Mouse (Mus musculus): ENCODE measurements around the gene Rxrb. TPM values are rescaled to one million over a fixed set of nuclear protein-coding genes. Genes with fewer than 3 reads are reported as not detected.

Rxrb gene
- polyA plus RNA-seq, 1 experiment from 2014 or later, result 35.3 TPM

GRCm38 (mm10) chr17:34079002-34079401, 47.4 kb downstream of the Rxrb start:
- TF ChIP-seq CTCF (IDR thresholded peaks at IDR 0.05; ENCODE audit: low read depth), result no peak
- Histone ChIP-seq H3K4me3 (ENCODE audit: low read depth, low read length) (no peak overlapping the region), H3K9me3 (ENCODE audit: low read depth, low read length) (no peaks in the 10 kb centered on the region), H3K4me1 (ENCODE audit: insufficient read depth) (no peaks in the 10 kb centered on the region), H3K9ac (no peak overlapping the region), H3K27me3 (ENCODE audit: insufficient read depth, low read length) (peaks cover 6% of the 10 kb centered on the region; the same call in 1 of the 2 replicates), H3K4me2 (no peak overlapping the region), H3K27ac (ENCODE audit: low read depth) (no peak overlapping the region), H3K36me3 (ENCODE audit: insufficient read depth) (no peaks in the 10 kb centered on the region)
- WGBS, result 81% methylated on average over 11 of the region's 11 CpGs
- DNase-seq (no peak), ATAC-seq (ENCODE audit: insufficient read depth) (no peak)

GRCm38 (mm10) chr17:34079621-34080020, 48.0 kb downstream of the Rxrb start:
- Histone ChIP-seq H3K27ac (ENCODE audit: low read depth) (no peak overlapping the region), H3K36me3 (ENCODE audit: insufficient read depth) (no peaks in the 10 kb centered on the region), H3K4me2 (no peak overlapping the region), H3K27me3 (ENCODE audit: insufficient read depth, low read length) (peaks cover 6% of the 10 kb centered on the region; the same call in 1 of the 2 replicates), H3K9ac (no peak overlapping the region), H3K9me3 (ENCODE audit: low read depth, low read length) (no peaks in the 10 kb centered on the region), H3K4me1 (ENCODE audit: insufficient read depth) (no peaks in the 10 kb centered on the region), H3K4me3 (ENCODE audit: low read depth, low read length) (no peak overlapping the region)
- peak; percentile 66 for DNase-seq
- 14% methylated on average over 5 of the region's 5 CpGs for WGBS
- ATAC-seq (ENCODE audit: insufficient read depth), result peak; percentile 68; the same call in 1 of the 2 replicates
- TF ChIP-seq CTCF (IDR thresholded peaks at IDR 0.05; ENCODE audit: low read depth), result no peak

GRCm38 (mm10) chr17:34083104-34083503, 51.5 kb downstream of the Rxrb start:
- ATAC-seq (ENCODE audit: insufficient read depth) (no peak), DNase-seq (no peak)
- no peak overlapping the region for H3K4me2 ChIP-seq
- H3K27ac ChIP-seq (ENCODE audit: low read depth), result no peak overlapping the region
- no peak overlapping the region for H3K4me3 ChIP-seq (ENCODE audit: low read depth, low read length)
- no peak overlapping the region for H3K9ac ChIP-seq
- no peaks in the 10 kb centered on the region for H3K36me3 ChIP-seq (ENCODE audit: insufficient read depth)
- H3K4me1 ChIP-seq (ENCODE audit: insufficient read depth), result no peaks in the 10 kb centered on the region
- 11% methylated on average over 8 of the region's 8 CpGs for WGBS
- no peak for TF ChIP-seq CTCF (IDR thresholded peaks at IDR 0.05; ENCODE audit: low read depth)
- no peaks in the 10 kb centered on the region for H3K27me3 ChIP-seq (ENCODE audit: insufficient read depth, low read length)
- no peaks in the 10 kb centered on the region for H3K9me3 ChIP-seq (ENCODE audit: low read depth, low read length)

- H3K4me3 ChIP-seq (ENCODE audit: low read depth, low read length), result no peak overlapping the region
- no peak overlapping the region for H3K27ac ChIP-seq (ENCODE audit: low read depth)
- H3K36me3 ChIP-seq (ENCODE audit: insufficient read depth), result no peaks in the 10 kb centered on the region
- H3K4me1 ChIP-seq (ENCODE audit: insufficient read depth), result no peaks in the 10 kb centered on the region
- no peak for TF ChIP-seq CTCF (IDR thresholded peaks at IDR 0.05; ENCODE audit: low read depth)
- no peak overlapping the region for H3K9ac ChIP-seq
- no peaks in the 10 kb centered on the region for H3K27me3 ChIP-seq (ENCODE audit: insufficient read depth, low read length)
- ATAC-seq (ENCODE audit: insufficient read depth) (no peak), DNase-seq (no peak)
- no peaks in the 10 kb centered on the region for H3K9me3 ChIP-seq (ENCODE audit: low read depth, low read length)
- no peak overlapping the region for H3K4me2 ChIP-seq
- 41% methylated on average over 2 of the region's 2 CpGs for WGBS
Measured at GRCm38 (mm10) chr17:34087386-34087785, 55.8 kb downstream of the Rxrb start.

MicroRNAs encoded within 50 kb of the gene (microRNA counts, 519-probe panel; counts per million panel counts)
- 30.5 counts per million for microRNA mmu-miR-219

Small RNA genes lying within 50 kb of the gene (microRNA-seq; reads per million reads assigned to microRNA genes)
- not detected for gene Mir219a-1 (ENCODE audit: borderline number of aligned reads)
- not detected for gene Mir219c (ENCODE audit: borderline number of aligned reads)

Other genes starting within 250 kb of the Rxrb start
- 31.9 and 35.4 TPM in 2 replicates for gene Angptl4, start 250.0 kb upstream of the Rxrb start, polyA plus RNA-seq (2014; fragmentation: Nextera tagmentation; extraction: Ambion mirVana)
- gene Kank3, start 221.3 kb upstream of the Rxrb start, polyA plus RNA-seq (2014; fragmentation: Nextera tagmentation; extraction: Ambion mirVana), result 65.1 and 65.4 TPM in 2 replicates
- 1,180 and 1,276 TPM in 2 replicates for gene Rps28, start 207.2 kb upstream of the Rxrb start, polyA plus RNA-seq (2014; fragmentation: Nextera tagmentation; extraction: Ambion mirVana)
- 470 and 474 TPM in 2 replicates for gene Ndufa7, start 207.2 kb upstream of the Rxrb start, polyA plus RNA-seq (2014; fragmentation: Nextera tagmentation; extraction: Ambion mirVana)
- 71.1 and 76.3 TPM in 2 replicates for gene Cd320, start 188.7 kb upstream of the Rxrb start, polyA plus RNA-seq (2014; fragmentation: Nextera tagmentation; extraction: Ambion mirVana)
- gene Gm7029, start 158.0 kb upstream of the Rxrb start, polyA plus RNA-seq (2014; fragmentation: Nextera tagmentation; extraction: Ambion mirVana), result not detected in 2 replicates
- gene Kifc1, start 141.2 kb upstream of the Rxrb start, polyA plus RNA-seq (2014; fragmentation: Nextera tagmentation; extraction: Ambion mirVana), result 8.3 and 9.3 TPM in 2 replicates
- gene Platr17, start 126.7 kb upstream of the Rxrb start, polyA plus RNA-seq (2014; fragmentation: Nextera tagmentation; extraction: Ambion mirVana), result 0.32 TPM in 1 of 2 replicates, not detected in the other
- 39.3 and 47.1 TPM in 2 replicates for gene Daxx, start 122.4 kb upstream of the Rxrb start, polyA plus RNA-seq (2014; fragmentation: Nextera tagmentation; extraction: Ambion mirVana)
- gene Tapbp, start 115.9 kb upstream of the Rxrb start, polyA plus RNA-seq (2014; fragmentation: Nextera tagmentation; extraction: Ambion mirVana), result 30.1 and 31.4 TPM in 2 replicates
- gene Zbtb22, start 115.9 kb upstream of the Rxrb start, polyA plus RNA-seq (2014; fragmentation: Nextera tagmentation; extraction: Ambion mirVana), result 11.1 and 13.2 TPM in 2 replicates
- 38.2 and 49.1 TPM in 2 replicates for gene Rgl2, start 102.3 kb upstream of the Rxrb start, polyA plus RNA-seq (2014; fragmentation: Nextera tagmentation; extraction: Ambion mirVana)
- gene Pfdn6, start 91.5 kb upstream of the Rxrb start, polyA plus RNA-seq (2014; fragmentation: Nextera tagmentation; extraction: Ambion mirVana), result 142 and 145 TPM in 2 replicates
- gene Wdr46, start 91.2 kb upstream of the Rxrb start, polyA plus RNA-seq (2014; fragmentation: Nextera tagmentation; extraction: Ambion mirVana), result 29.5 and 37.2 TPM in 2 replicates
- 2.3 and 2.6 TPM in 2 replicates for gene B3galt4, start 80.3 kb upstream of the Rxrb start, polyA plus RNA-seq (2014; fragmentation: Nextera tagmentation; extraction: Ambion mirVana)
- gene Vps52, start 76.0 kb upstream of the Rxrb start, polyA plus RNA-seq (2014; fragmentation: Nextera tagmentation; extraction: Ambion mirVana), result 34.2 and 34.8 TPM in 2 replicates
- gene Rps18, start 75.8 kb upstream of the Rxrb start, polyA plus RNA-seq (2014; fragmentation: Nextera tagmentation; extraction: Ambion mirVana), result 2,038 and 2,085 TPM in 2 replicates
- gene H2-K1, start 31.5 kb upstream of the Rxrb start, polyA plus RNA-seq (2014; fragmentation: Nextera tagmentation; extraction: Ambion mirVana), result 24.4 and 32.9 TPM in 2 replicates
- gene Ring1, start 7.1 kb upstream of the Rxrb start, polyA plus RNA-seq (2014; fragmentation: Nextera tagmentation; extraction: Ambion mirVana), result 5.6 and 6.6 TPM in 2 replicates
- 35.9 and 40.6 TPM in 2 replicates for gene H2-Ke6, start 3.8 kb upstream of the Rxrb start, polyA plus RNA-seq (2014; fragmentation: Nextera tagmentation; extraction: Ambion mirVana)
- 102 and 105 TPM in 2 replicates for gene Slc39a7, start 130 bp upstream of the Rxrb start, polyA plus RNA-seq (2014; fragmentation: Nextera tagmentation; extraction: Ambion mirVana)
- gene Col11a2, start 7.6 kb downstream of the Rxrb start, polyA plus RNA-seq (2014; fragmentation: Nextera tagmentation; extraction: Ambion mirVana), result 4.3 and 5.0 TPM in 2 replicates
- gene H2-Oa, start 60.5 kb downstream of the Rxrb start, polyA plus RNA-seq (2014; fragmentation: Nextera tagmentation; extraction: Ambion mirVana), result 0.26 TPM in 1 of 2 replicates, not detected in the other
- 9.8 and 15.5 TPM in 2 replicates for gene H2-DMa, start 87.7 kb downstream of the Rxrb start, polyA plus RNA-seq (2014; fragmentation: Nextera tagmentation; extraction: Ambion mirVana)
- gene Brd2, start 90.8 kb downstream of the Rxrb start, polyA plus RNA-seq (2014; fragmentation: Nextera tagmentation; extraction: Ambion mirVana), result 153 TPM in 2 replicates
- gene H2-DMb2, start 111.5 kb downstream of the Rxrb start, polyA plus RNA-seq (2014; fragmentation: Nextera tagmentation; extraction: Ambion mirVana), result 0.91 and 1.1 TPM in 2 replicates
- gene H2-DMb1, start 121.3 kb downstream of the Rxrb start, polyA plus RNA-seq (2014; fragmentation: Nextera tagmentation; extraction: Ambion mirVana), result 1.1 TPM in 2 replicates
- 3.5 and 4.0 TPM in 2 replicates for gene Tap1, start 155.7 kb downstream of the Rxrb start, polyA plus RNA-seq (2014; fragmentation: Nextera tagmentation; extraction: Ambion mirVana)
- gene Psmb9, start 156.0 kb downstream of the Rxrb start, polyA plus RNA-seq (2014; fragmentation: Nextera tagmentation; extraction: Ambion mirVana), result 3.4 and 4.5 TPM in 2 replicates
- 7.9 and 8.9 TPM in 2 replicates for gene Psmb8, start 165.9 kb downstream of the Rxrb start, polyA plus RNA-seq (2014; fragmentation: Nextera tagmentation; extraction: Ambion mirVana)
- 3.0 and 3.7 TPM in 2 replicates for gene Tap2, start 171.7 kb downstream of the Rxrb start, polyA plus RNA-seq (2014; fragmentation: Nextera tagmentation; extraction: Ambion mirVana)
- not detected in 2 replicates for gene H2-Ob, start 207.1 kb downstream of the Rxrb start, polyA plus RNA-seq (2014; fragmentation: Nextera tagmentation; extraction: Ambion mirVana)
- 2.6 and 2.8 TPM in 2 replicates for gene H2-Ab1, start 225.9 kb downstream of the Rxrb start, polyA plus RNA-seq (2014; fragmentation: Nextera tagmentation; extraction: Ambion mirVana)